Mouse (Mus musculus) liver, adult 2 months (tissue): ENCODE results near the gene Slc12a1.

Source experiments
- CTCF ChIP-seq: fragments of 200-500 bp; IDR thresholded peaks from 2 replicates; pipeline ENCODE4 v1.5.1; 2011; ENCODE audit warnings: low read depth, low read length, control low read depth
- POLR2A ChIP-seq: fragments of 200-500 bp; IDR thresholded peaks from 2 replicates; pipeline ENCODE4 v1.6.1; 2011; ENCODE audit warnings: low read length, control low read depth; ENCODE audit not compliant: insufficient read depth; ENCODE audit errors: extremely low read depth

DNA sequence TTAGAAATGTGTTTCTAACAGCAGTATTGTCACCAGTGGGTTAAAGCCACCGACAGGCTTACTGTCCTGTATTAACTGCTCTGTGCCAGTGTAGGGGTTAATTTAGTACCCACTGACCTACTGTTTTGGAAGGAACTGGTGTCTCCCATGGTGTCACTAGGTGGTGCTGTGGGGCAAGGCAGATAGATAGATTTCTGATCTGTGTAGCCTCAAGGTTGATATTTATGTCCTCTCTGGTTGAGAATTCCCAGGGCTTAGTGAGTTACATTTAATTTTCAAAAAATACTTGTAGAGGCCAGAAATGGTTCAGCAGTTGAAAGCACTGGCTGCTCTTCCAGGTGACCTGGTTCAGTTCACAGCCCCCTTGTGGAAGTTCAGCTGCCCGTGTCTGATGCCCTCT lies 100.0 kb downstream of the Slc12a1 start:
- TF ChIP-seq CTCF: peak; percentile 48; the same call in 1 of the 2 replicates
- TF ChIP-seq POLR2A: no peak
